Mouse (Mus musculus): ENCODE measurements around the gene Nek6.

DNA sequence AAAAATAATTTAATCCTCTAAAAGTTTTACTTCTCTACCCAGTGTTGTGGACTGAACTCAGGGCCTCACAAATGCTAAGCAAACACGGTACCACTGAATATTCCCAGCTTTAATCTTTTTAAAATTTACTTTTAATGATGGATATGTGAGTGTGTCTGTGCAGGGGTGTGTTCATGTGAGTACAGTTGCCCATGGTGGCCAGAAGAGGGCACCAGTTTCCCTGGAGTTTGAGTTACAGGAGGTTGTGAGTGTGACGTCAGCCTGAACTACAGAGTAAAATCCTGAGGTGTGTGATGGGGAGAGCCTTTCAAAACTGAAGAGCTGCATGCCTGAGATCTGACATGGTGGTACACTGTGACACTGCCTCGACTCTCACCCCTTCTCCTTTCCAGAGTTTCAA, 29.3 kb upstream of the Nek6 start:
- no peak for TF ChIP-seq CTCF (IDR thresholded peaks at IDR 0.05; ENCODE audit: insufficient read depth, low read length)
- TF ChIP-seq POLR2A (IDR thresholded peaks at IDR 0.05; ENCODE audit: borderline replicate concordance, extremely low read depth, low read depth, low read length), result no peak
